Mouse (Mus musculus): ENCODE measurements around the gene Babam2.

Gene Babam2

DNA sequence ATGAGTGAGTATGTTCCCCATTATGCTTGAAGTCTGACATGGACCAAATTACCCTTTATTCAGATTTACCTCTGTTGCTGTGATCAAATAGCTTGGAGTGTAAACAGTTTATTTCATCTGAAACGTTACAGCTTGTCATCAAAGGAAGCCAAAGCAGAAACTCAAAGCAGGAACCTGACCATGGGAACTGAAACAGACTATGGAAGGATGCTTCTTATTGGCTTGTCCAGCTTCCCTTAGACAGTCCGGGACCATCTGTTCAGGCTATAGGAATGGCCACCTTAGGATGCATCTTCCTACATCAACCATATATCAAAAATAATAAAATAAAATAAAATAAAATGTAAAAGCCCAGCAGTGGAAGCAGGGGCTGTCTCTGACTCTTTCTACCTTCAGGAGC, 183.0 kb downstream of the Babam2 start:
- in situ Hi-C loops (cut with MboI, MseI): no loop called here

DNA sequence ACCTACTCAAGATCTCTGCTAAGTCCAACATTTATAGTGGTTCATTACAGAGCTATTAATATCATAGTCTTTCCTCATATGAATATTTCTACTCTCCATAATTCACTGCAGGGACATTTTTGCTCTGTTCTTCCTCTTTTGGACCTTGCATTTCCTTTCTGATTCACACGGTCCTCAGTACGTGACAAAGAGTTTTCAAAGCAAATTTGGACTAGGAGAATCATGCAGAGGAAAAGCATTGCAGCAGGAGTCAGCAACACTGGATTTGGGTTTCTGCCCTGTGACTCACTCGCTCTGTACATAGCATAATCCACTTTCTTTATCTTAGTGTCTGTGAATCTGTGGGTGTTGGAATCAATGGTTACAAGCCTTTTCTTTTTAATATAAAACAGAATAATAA, 184.8 kb downstream of the Babam2 start:
- in situ Hi-C loops (cut with MboI, MseI): no loop called here

DNA sequence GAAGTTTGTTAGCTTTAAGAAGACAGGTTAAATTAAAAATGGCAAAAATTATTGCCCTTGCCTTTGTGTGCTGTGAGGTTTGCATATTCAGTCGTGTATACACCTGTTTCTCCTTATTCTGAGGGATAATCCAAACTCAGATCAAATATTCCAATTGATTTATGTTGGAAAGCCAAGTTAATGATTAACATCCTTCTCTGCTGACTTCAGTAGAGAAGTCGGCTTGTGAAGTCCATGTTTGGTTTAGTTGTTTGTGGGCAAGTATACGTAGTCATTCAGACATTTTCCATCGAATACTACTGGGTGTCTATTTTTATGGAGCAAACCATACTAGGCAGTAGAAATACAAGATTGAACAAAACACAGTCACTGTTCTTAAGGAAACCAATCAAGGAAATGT, 187.5 kb downstream of the Babam2 start:
- in situ Hi-C loops (cut with MboI, MseI): no loop called here

DNA sequence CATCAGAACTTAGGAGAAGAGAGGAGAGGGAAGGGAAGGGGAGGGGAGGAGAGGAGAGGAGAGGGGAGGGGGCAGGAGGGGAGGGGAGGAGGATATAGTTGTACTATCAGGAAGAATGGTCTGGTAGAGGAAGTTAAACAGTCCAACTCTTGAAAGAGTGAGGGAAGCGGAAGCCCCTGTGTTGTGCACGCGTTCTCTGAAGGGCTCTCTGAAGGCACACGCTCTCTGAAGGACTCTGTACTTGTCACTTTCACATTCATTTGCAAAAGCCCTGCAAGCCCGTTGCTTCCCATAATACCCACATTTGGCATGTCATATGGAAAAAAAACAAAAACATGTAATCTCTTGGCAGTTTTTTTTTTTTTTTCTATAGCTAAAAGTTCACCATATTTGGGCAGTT, 190.1 kb downstream of the Babam2 start:
- in situ Hi-C loops (cut with MboI, MseI): no loop called here

DNA sequence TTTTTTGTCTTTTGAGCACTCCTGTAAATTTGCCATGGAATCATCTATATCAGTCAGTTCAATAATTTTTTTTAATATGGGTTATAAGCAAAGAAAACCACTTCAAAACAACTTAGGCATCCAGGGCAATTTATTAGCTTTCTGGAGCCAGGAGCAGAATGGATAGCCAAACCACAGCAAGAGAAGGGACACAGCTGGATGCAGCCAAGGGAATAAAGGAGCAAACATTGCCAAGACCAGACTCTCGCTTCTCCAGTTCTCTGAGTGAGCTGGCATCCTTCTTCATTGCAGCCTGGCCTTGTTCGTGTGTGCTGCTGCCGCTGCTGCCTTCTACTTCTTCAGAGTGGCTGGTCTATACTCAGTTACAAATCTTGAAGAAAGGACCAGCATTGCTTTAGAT, 190.9 kb downstream of the Babam2 start:
- in situ Hi-C loops (cut with MboI, MseI): no loop called here

DNA sequence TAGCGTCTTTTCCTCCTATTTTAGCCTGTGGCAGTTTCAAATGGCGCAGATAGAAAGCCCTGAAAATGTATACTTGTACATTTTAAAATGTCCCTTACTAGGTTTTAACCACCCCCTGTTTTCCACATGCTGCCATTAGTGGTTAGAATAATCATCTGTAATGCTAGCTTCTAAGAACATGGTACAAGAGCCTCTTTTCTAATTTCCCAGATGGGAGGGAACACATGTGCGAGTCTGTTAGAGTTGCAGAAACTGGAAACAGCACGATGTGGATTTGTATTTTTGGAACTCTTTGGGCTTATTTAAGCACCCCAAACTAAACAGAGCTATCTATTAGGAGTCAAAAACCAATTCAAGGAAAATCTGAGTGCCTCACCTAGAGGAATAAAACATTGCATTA, 195.1 kb downstream of the Babam2 start:
- in situ Hi-C loops (cut with MboI, MseI): no loop called here

DNA sequence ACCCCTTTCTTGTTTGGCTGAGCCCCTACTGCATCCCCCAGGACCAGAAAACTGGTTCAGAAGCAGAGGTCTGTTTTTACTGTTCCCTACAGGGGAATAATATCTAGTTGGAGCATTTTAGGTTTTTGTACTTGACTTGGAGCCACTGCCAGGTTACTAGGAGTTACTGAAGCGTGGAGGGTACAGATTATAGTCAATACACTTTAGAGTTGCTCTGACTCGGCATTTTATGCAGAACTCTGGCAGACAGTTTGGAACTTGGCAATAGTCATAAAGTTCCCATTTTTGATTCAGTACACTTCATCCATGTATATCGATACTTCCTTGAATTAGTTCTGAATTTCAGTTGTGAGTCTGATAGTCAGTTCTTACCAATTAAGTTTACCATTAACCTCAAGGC, 202.4 kb downstream of the Babam2 start:
- in situ Hi-C loops (cut with MboI, MseI): no loop called here

DNA sequence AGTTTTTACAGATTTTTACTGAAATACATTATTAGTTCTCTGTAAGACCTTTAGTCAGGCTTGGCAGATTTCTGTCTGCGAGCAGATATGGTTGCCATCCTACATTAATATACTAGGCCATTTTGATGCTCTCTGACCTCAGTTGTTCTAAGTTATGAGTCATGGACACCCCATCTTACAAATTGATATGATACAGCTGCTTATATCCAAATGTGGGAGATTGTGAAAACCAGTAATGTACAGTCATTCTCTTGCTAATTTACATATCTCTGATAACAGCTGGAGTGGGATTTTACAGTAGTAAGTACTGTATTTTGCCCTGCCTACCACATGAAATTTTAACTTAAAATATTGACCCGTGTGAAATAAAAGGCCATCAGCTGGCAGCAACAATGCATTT, 204.7 kb downstream of the Babam2 start:
- in situ Hi-C loops (cut with MboI, MseI): no loop called here

DNA sequence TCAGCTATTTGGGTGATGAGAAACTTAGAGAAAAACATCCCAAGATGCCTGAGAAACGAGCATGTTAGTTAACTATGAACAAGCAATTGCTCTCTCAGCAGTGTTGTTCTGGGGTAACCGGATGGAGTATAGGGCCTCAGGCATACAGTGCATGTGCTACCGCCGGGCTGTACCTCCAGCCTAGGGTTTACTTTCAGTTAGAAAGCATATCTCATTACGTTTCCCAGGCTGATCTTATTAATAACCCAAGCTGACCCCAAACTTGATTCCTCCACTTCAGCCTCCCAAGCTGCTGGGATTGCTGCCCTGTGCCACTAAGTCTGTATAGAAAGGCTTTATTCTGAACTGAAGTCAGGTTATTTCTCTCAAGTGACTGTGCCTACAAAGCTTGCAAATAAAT, 205.4 kb downstream of the Babam2 start:
- in situ Hi-C loops (cut with MboI, MseI): no loop called here

DNA sequence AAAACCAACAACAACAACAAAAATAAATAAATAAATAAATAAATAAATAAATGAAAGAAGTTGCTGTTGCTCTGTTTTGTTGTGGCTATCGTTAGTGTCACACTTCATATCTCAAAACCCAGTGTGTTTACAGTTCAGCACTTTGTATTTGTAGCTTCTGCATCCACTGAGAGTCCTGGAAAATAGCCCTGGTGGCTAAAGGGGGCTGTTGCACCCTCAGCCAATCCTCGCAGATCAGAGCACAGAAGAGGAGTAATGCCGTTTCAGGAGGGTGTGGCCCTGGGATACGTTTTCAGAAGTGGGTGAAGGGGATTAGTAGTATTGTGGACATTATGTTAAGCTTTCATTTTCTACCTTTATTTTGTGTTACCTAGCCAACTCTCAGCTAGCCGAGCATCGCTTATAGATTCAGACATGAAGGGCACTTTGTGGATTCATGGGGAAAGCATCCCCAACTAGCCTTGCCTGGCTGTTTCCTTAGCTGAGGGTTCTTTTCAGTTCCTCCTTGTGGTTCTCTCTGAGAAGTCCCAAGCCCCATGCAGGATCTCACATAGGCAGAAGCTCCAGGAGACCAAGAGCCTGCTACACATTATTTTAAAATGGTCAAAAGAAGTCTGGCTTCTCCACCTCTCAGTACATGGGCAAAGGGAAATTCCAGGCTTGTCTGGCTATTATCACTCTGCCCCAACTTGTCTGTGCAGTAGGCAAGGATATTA, 207.6 kb downstream of the Babam2 start:
- in situ Hi-C loops (cut with MboI, MseI): no loop called here

DNA sequence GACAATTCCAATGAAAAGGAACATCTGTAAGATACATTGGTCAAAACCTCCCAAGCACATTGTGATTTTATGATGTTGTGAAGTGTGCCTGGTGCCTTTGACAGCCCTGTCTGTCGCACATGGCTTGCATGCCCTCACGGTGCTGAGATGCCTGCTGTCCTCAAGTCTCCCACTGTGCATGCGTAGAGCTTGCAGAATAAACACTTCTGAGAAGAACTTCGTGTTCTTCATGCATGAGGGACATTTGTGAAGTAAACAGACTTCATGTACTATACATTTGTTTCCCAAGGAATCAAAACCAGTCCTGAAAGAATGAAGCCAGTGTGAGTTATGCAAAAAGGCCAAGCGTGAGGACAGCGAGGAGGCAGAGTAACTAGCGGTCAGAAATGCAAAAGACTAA, 208.3 kb downstream of the Babam2 start:
- in situ Hi-C loops (cut with MboI, MseI): no loop called here

DNA sequence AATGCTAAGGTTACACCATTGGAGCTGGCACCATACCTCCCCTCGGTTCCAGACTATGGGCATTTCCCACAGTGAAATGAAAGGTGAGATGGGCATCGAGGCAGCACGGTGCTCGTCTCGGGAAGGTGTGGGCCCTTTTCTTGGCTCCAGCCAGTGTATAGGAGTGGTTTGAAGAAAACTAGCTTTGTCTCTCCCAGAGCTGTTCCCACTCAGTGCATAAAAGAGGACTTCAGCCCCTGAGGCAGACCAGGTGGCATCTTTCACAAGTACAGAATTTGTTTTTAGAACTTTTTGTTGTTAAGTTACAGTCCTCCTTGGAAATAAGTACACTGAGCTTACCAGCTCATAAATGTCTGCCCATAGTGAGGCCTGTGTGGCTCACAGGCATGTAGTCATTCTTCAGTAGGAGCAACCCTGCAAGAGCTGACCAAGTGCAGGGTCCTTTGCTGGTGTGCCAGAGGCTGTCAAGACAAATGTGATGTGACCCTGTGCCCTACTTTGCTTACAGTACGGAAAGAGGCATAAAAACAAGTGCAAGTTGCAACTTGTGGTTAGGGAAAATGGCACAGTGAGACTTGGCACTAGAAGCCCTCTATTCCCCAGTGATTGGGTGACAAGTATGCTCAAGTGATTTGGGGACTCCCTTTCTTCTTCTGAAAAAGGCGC, 208.9 kb downstream of the Babam2 start:
- in situ Hi-C loops (cut with MboI, MseI): no loop called here

DNA sequence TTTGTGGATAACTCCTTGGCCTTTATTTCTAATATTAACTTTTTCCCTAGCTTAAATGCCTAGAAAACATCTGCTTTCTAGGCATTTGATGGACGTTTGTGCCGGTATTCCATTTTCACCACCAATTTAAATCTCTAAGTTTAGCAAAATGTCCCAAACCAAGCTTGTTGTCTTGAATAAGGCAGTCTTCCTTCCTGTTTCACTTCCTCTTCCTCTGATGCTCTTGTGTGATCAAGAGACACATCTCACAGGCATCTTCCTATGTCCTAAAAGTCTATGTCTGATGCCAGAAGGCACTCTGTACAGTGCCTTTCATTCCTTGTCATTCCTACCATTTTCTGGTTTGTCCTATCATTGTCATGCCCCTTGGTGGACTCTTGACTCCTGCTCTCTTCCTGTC, 210.5 kb downstream of the Babam2 start:
- in situ Hi-C loops (cut with MboI, MseI): no loop called here

DNA sequence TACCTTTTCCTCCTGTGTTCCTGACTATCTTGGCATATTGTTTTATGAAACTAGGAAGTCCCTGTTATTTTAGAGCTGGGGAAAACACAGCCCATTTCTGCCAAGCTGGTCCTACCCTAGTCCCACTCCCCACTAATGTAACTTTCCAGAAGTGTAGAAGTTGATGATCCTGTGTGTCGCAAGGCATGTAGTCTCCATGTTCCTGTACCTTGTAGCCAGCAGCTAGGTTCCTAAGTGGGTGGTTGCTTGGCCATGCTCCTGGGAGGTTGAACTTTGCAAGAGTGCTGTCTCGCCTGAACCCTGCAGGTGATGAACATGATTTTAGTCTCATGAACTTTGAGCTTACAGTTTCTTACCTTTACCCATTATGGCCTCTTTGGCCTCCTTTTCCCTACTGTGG, 211.3 kb downstream of the Babam2 start:
- in situ Hi-C loops (cut with MboI, MseI): no loop called here

DNA sequence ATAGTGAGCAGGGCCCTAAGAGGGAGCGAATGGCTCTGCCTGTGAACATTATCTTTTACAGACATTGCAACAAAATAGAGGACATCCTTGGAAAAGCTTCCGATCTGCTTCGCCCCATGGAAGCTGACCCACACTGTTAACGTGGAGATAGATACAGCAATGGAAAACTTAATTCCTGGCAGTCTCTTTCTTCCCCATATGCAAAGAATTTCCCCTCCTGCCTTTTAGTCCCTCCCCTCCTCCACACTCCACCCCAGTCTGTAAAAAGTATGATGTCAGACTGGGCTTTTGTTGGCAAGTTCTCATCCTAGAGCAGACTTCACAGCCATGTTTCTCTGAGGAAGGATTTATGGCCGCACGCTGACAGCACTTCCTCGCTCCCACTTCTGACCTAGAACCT, 218.8 kb downstream of the Babam2 start:
- in situ Hi-C loops (cut with MboI, MseI): no loop called here

DNA sequence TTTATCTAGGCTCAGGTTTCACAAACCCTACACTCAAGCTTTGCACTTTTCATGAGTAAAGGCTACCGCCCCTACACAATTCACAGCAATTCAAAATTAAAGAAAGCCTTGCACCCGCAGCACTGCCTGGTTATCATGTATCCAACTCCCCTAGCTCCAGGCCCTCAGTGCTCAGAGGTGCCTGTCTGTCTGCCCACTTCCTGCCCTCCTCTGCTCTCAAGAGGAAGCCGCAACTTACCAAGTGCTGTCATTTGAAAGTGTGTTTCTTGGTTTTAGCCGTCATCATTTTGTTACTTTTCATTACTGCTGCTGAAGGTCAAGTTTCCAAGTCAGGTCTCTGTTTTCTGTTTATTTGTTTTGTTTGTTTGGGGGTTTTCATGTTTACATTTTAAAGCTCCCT, 221.1 kb downstream of the Babam2 start:
- in situ Hi-C loops (cut with MboI, MseI): no loop called here

DNA sequence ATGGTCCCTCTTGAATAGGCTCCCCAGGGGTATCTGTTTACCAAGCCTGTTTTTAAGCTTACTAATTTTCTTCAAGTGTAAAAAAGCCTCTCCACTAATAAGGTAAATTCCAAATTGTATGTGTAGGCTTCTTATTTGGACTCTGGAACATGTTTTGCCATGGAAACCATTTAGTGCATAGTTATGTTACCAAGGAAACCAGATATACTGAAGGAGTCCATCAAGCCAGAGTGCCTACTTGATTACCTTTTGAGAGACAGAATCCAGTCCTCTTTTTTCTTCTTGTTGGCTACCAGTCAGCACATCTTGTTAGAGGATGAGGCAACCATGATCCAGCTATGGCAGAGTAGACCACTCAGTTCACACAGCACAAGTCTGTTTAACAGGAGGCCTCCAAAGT, 222.6 kb downstream of the Babam2 start:
- in situ Hi-C loops (cut with MboI, MseI): loop anchor here (10.0 kb wide), 1 partner anchor 225 kb away; no protein-coding TSS in a partner anchor

DNA sequence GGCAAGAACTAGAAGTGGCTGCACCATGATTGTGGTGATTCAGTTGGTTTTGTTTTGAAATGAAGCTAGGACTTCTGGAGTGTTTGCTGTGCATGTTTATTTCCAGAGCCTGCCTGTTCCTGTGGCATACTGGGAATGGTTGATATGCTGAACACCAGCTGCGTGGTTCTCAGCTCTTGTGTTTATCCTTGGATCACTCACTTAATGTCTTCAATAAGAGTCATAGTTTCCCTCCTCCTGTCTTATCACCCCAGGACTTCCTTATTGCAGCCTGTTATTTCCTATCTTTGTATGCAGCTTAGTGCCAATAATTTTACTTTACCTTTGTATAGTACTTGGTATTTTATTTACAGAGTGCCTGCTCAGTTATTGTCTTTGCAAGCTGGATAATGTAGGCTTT, 223.4 kb downstream of the Babam2 start:
- in situ Hi-C loops (cut with MboI, MseI): loop anchor here (10.0 kb wide), 1 partner anchor 224 kb away; no protein-coding TSS in a partner anchor

DNA sequence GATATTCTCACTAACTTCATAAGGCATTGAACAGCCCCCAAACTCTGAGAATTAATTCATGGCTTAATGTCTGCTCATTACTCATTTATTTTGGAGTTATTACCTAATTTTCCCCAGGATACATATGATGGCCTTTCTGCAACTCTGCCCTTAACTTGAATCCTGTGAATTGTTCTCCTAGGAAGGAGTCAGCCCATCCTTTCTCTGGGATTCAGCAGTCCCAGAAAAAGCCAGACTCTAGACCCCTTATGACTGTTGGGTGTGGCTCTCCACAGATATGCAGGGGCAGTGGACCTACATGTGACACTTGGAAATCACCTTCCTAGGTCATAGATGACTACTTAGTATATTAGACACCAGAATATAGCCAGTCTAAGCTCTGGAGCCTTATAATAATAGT, 226.6 kb downstream of the Babam2 start:
- in situ Hi-C loops (cut with MboI, MseI): loop anchor here (10.0 kb wide), 1 partner anchor 221 kb away; no protein-coding TSS in a partner anchor

DNA sequence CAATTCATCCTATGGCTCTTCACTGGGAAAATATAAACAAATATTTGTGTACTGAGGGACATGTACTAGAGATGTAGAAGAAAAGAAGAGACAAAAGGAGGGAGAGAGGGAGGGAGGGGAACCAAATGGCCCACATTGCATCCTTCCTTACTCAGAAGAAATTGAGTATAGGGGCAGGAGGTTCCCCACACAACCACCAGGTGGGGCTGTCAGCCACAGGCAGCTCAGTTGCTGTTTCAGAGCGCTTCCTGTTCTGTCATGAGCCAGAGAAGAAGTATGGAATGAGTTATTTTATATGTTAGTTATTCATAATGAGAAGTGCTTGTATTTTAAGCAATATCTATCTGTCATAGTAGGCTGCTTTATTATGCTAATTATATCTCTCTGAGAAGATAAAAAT, 229.1 kb downstream of the Babam2 start:
- in situ Hi-C loops (cut with MboI, MseI): loop anchor here (5.0 to 10.0 kb wide), 2 partner anchors 218 to 271 kb away; no protein-coding TSS in a partner anchor

DNA sequence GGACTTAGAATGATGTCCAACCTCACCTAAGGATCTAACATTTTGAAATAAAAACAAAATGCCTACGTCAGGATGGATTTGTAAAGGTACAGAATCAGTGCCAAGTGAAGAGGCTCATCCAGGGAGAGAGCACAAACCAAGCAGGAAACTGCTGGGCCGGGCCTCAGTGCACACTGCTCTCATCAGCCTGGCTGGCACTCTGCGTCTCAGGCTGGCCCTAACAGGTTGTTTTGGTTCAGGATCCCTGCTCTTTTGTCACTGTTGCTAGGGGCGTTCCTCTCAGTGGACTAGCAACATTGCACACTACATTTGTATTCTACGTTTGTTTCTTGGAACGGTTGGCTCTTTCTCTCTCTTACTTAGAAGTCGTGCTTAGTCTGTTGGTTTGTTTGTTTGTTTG, 231.5 kb downstream of the Babam2 start:
- in situ Hi-C loops (cut with MboI, MseI): loop anchor here (5.0 to 10.0 kb wide), 2 partner anchors 216 to 268 kb away; no protein-coding TSS in a partner anchor

DNA sequence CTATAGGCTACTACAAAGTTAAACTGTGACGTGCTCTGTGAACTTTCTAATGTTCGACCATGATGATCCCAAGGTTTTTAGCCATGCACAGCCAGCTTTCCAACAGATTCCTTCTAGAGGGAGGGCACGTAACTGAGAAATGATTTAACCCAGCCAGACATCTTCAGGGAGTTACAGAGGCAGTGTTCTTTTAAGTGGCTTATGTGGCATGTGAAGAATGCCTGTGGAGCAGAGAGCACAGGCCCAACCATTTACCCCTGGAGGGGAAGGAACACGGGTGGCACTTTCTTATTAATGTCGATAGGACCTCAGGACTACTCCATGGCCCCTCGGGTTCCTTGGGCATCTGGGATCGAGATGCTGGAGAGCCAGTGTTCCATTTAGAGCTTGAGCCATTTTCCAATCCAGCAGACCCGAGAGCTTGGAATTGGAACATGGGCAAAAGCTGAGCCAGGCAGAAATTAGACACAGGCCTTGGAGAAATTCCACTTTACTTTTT, 233.7 kb downstream of the Babam2 start:
- in situ Hi-C loops (cut with MboI, MseI): no loop called here

DNA sequence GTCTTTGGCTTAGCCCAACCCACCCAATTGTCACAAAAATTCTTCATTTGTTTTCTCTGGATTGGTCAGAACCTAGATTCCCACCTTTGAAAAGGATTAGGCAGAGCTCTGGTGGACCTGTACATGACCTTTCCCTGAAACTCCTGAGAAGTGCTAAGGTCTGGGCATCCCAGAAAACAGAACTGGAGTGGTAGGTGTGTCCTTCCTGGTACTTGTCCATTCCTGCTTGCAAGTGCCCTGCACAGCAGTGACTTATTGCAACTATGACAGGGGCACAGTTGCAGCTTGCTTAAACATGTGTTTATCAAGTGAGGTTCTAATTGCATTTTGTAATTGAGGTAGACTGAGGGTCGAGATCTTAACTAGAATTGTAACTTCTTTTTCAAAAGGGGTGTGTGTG, 234.2 kb downstream of the Babam2 start:
- in situ Hi-C loops (cut with MboI, MseI): no loop called here

Data from T-helper 1 cell (primary cell).